Mouse (Mus musculus): ENCODE measurements around the gene Gls2.

- TF ChIP-seq CTCF (IDR thresholded peaks at IDR 0.05; ENCODE audit: borderline replicate concordance, insufficient read depth, low read length) (no peak), POLR2A (IDR thresholded peaks at IDR 0.05; ENCODE audit: low read depth, low read length) (no peak)
These were observed 64.7 kb downstream of the Gls2 start for GRCm38 (mm10) chr10:128258953-128259352.
